Mouse (Mus musculus) ovary, postnatal 36 days (tissue): ENCODE results near the gene Arhgap22.

Source experiments
- DNase-seq: peaks from one replicate; pipeline ENCODE4 v3.0.0; 2022; ENCODE audit warnings: low spot score, mixed read lengths

Arhgap22 gene

GRCm38 (mm10) chr14:33370056-33370455, 156.2 kb downstream of the Arhgap22 start:
- no peak for DNase-seq

DNA sequence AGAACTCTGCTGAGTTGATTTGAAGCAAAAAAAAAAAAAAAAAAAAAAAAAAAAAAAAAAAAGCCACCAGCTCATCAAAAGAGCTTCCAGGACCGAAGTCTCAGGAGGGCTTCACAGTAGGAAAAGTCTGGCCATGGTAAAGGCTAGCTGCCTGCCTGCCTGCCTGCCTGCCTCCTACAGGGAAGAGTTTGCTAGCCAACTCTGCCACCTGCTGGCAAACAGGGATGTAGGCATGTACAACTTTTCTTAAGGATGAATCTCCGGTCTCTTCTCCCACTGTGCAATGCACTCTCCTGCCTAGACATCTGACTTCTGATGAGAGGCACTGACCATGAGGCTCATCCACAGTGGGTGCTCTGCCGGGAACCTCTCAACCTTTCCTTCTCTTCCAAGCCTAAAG, 157.4 kb downstream of the Arhgap22 start:
- DNase-seq, result peak; percentile 68

DNA sequence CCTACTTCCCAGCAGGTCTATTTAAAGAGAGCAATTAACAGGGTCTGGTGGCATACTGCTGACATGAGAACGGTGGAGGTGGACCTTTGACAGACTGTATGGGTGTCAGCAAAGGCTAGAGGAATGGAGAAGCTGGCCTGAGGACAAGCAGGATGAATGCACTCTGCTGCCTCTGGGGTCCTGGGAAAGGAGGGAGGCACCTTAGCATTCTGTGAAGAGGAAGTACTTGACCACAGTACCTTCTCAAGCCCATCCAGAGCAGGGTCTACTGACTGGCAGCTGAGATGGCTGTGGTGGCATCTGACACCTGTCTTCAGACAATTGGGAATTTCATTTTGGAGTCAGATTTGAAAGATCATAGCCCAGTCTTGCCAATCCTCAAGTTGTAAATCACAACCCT, 159.4 kb downstream of the Arhgap22 start:
- no peak for DNase-seq

DNA sequence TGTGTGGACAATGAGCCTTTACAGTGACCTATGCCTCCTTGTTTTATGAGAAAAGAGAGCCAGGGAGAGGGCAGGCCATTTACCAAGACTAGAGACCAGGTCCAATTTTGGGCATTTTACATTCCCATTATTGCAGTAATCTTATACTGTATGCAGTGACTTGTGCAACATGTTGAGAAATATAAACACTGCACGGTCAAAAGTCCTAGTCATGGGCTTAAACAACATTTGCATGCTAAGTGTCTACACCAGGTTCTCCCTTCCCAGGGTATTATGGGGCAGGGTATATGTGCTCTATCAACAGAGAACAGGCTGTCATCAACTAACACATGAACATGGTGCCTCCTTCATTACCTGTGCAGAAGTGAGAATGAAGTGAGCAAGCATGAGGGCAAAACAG, 160.3 kb downstream of the Arhgap22 start:
- DNase-seq, result no peak

- DNase-seq, result no peak
Observed at GRCm38 (mm10) chr14:33377211-33377610, 163.4 kb downstream of the Arhgap22 start.

DNA sequence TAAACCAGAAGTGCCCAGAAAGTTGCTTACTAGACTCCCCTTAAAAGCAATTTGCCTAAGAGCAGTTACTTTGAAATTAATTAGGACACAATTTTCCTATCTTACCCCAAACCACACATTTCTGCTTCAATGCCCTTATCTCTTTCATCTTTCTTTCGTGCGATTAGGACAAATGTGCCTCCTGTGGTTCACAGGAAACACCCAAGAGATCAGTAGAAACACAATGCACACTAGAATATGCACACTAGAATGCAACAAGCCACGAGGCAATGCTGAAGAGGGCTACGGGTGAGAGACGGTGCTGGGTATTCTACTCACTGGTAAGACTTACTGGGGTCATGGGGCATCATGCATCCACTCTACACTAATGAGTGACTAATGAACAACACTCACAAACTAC, 164.9 kb downstream of the Arhgap22 start:
- no peak for DNase-seq

GRCm38 (mm10) chr14:33380830-33381457, 167.1 kb downstream of the Arhgap22 start:
- DNase-seq, result no peak

GRCm38 (mm10) chr14:33398065-33398860, 184.4 kb downstream of the Arhgap22 start:
- DNase-seq, result no peak

DNA sequence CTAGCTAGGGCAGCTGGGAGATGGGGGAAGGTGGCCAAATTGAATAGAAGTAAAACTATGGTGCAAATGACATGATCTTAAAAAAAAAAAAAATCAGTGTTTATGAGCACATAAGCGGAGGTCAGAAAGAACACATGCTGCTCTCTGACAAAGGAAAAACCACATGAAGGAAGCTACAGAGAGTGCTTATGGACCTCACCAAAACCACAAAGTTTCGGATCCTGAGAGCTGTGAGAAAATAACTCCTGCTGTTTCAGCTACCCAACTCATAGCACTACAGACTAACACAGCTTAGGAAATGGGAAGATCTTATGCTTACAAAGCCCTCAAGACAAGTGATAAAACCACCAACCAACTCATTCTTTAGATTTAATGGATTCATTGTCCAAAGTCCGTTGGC, 186.2 kb downstream of the Arhgap22 start:
- DNase-seq, result no peak

- DNase-seq, result no peak
Observed at GRCm38 (mm10) chr14:33402331-33402730, 188.5 kb downstream of the Arhgap22 start.

GRCm38 (mm10) chr14:33415746-33416145, 201.9 kb downstream of the Arhgap22 start:
- DNase-seq, result no peak

GRCm38 (mm10) chr14:33418311-33418909, 204.6 kb downstream of the Arhgap22 start:
- no peak for DNase-seq
